Mouse (Mus musculus): Measurements from ENCODE around the gene Fkbp4. TPM values are rescaled to one million over a fixed set of nuclear protein-coding genes. Genes with fewer than 3 reads are reported as not detected.

The Fkbp4 gene
- polyA plus RNA-seq, 1 experiment from 2014 or later: 80.2 TPM

GRCm38 (mm10) chr6:128423496-128424268 is 14.8 kb downstream of the Fkbp4 start:
- no peaks in the 10 kb centered on the region; the same call in none of the 2 replicates for H3K4me1 ChIP-seq (ENCODE audit: insufficient read depth)
- peak overlapping the region; percentile 74 for H3K9ac ChIP-seq (replicated peaks)
- TF ChIP-seq CTCF (IDR thresholded peaks at IDR 0.05; ENCODE audit: low read depth): no peak
- TF ChIP-seq EP300 (IDR thresholded peaks at IDR 0.05; ENCODE audit: low read depth): no peak; the same call in 1 of the 2 replicates
- peak overlapping the region; percentile 81 for H3K4me2 ChIP-seq (ENCODE audit: low read depth, low read length)
- no peaks in the 10 kb centered on the region for H3K27me3 ChIP-seq (ENCODE audit: insufficient read depth, low read length)
- DNase-seq (no peak), ATAC-seq (peak; percentile 42)
- WGBS (ENCODE audit: insufficient replicate concordance): 29% methylated on average over 14 of the region's 16 CpGs
- H3K36me3 ChIP-seq (replicated peaks; ENCODE audit: insufficient read depth, low read length): peaks cover 2% of the 10 kb centered on the region; the same call in 1 of the 2 replicates
- H3K4me3 ChIP-seq (ENCODE audit: low read depth, low read length): peak overlapping the region; percentile 69
- H3K9me3 ChIP-seq (ENCODE audit: low read length): no peaks in the 10 kb centered on the region
- H3K27ac ChIP-seq (ENCODE audit: low read depth): peak overlapping the region; percentile 91

GRCm38 (mm10) chr6:128421480-128421879 is 17.0 kb downstream of the Fkbp4 start:
- 88% methylated on average over 3 of the region's 3 CpGs for WGBS (ENCODE audit: insufficient replicate concordance)
- no peaks in the 10 kb centered on the region; the same call in none of the 2 replicates for H3K4me1 ChIP-seq (ENCODE audit: insufficient read depth)
- no peaks in the 10 kb centered on the region for H3K27me3 ChIP-seq (ENCODE audit: insufficient read depth, low read length)
- no peak for DNase-seq
- no peak for TF ChIP-seq CTCF (IDR thresholded peaks at IDR 0.05; ENCODE audit: low read depth)
- TF ChIP-seq EP300 (IDR thresholded peaks at IDR 0.05; ENCODE audit: low read depth): no peak
- no peaks in the 10 kb centered on the region for H3K36me3 ChIP-seq (replicated peaks; ENCODE audit: insufficient read depth, low read length)
- no peak for ATAC-seq
- H3K4me2 ChIP-seq (ENCODE audit: low read depth, low read length): no peak overlapping the region
- no peak overlapping the region for H3K27ac ChIP-seq (ENCODE audit: low read depth)
- no peaks in the 10 kb centered on the region for H3K9me3 ChIP-seq (ENCODE audit: low read length)
- no peak overlapping the region for H3K9ac ChIP-seq (replicated peaks)
- H3K4me3 ChIP-seq (ENCODE audit: low read depth, low read length): no peak overlapping the region

- no peak for TF ChIP-seq CTCF (IDR thresholded peaks at IDR 0.05; ENCODE audit: low read depth)
- TF ChIP-seq EP300 (IDR thresholded peaks at IDR 0.05; ENCODE audit: low read depth): no peak
- H3K9me3 ChIP-seq (ENCODE audit: low read length): no peaks in the 10 kb centered on the region
- H3K4me3 ChIP-seq (ENCODE audit: low read depth, low read length): no peak overlapping the region
- H3K27me3 ChIP-seq (ENCODE audit: insufficient read depth, low read length): no peaks in the 10 kb centered on the region
- H3K4me2 ChIP-seq (ENCODE audit: low read depth, low read length): no peak overlapping the region
- no peaks in the 10 kb centered on the region; the same call in none of the 2 replicates for H3K4me1 ChIP-seq (ENCODE audit: insufficient read depth)
- no peaks in the 10 kb centered on the region for H3K36me3 ChIP-seq (replicated peaks; ENCODE audit: insufficient read depth, low read length)
- ATAC-seq (no peak), DNase-seq (no peak)
- WGBS (ENCODE audit: insufficient replicate concordance): 66% methylated on average over 2 of the region's 2 CpGs
- H3K27ac ChIP-seq (ENCODE audit: low read depth): no peak overlapping the region
- H3K9ac ChIP-seq (replicated peaks): no peak overlapping the region
Observed at GRCm38 (mm10) chr6:128421036-128421435, 17.4 kb downstream of the Fkbp4 start.

- no peaks in the 10 kb centered on the region for H3K4me1 ChIP-seq (ENCODE audit: insufficient read depth)
- H3K27me3 ChIP-seq (ENCODE audit: insufficient read depth, low read length): no peaks in the 10 kb centered on the region
- no peak for ATAC-seq
- no peaks in the 10 kb centered on the region for H3K9me3 ChIP-seq (ENCODE audit: low read length)
- H3K27ac ChIP-seq (ENCODE audit: low read depth): no peak overlapping the region
- TF ChIP-seq CTCF (IDR thresholded peaks at IDR 0.05; ENCODE audit: low read depth): no peak
- TF ChIP-seq EP300 (IDR thresholded peaks at IDR 0.05; ENCODE audit: low read depth): no peak
- no peak overlapping the region for H3K4me2 ChIP-seq (ENCODE audit: low read depth, low read length)
- WGBS (ENCODE audit: insufficient replicate concordance): 64% methylated on average over 1 of the region's 1 CpGs
- no peaks in the 10 kb centered on the region; the same call in 1 of the 2 replicates for H3K36me3 ChIP-seq (replicated peaks; ENCODE audit: insufficient read depth, low read length)
- H3K9ac ChIP-seq (replicated peaks): no peak overlapping the region
- no peak for DNase-seq
- no peak overlapping the region for H3K4me3 ChIP-seq (ENCODE audit: low read depth, low read length)
Observed at GRCm38 (mm10) chr6:128418076-128418475, 20.4 kb downstream of the Fkbp4 start.

GRCm38 (mm10) chr6:128416169-128416568 is 22.3 kb downstream of the Fkbp4 start:
- no peak for ATAC-seq
- Histone ChIP-seq H3K4me3 (ENCODE audit: low read depth, low read length) (no peak overlapping the region), H3K27ac (ENCODE audit: low read depth) (no peak overlapping the region), H3K4me2 (ENCODE audit: low read depth, low read length) (no peak overlapping the region), H3K36me3 (replicated peaks; ENCODE audit: insufficient read depth, low read length) (peaks cover 15% of the 10 kb centered on the region), H3K27me3 (ENCODE audit: insufficient read depth, low read length) (no peaks in the 10 kb centered on the region), H3K4me1 (ENCODE audit: insufficient read depth) (no peaks in the 10 kb centered on the region), H3K9ac (replicated peaks) (no peak overlapping the region), H3K9me3 (ENCODE audit: low read length) (no peaks in the 10 kb centered on the region)
- WGBS (ENCODE audit: insufficient replicate concordance): 86% methylated on average over 5 of the region's 5 CpGs
- DNase-seq: no peak
- TF ChIP-seq CTCF (IDR thresholded peaks at IDR 0.05; ENCODE audit: low read depth) (no peak), EP300 (IDR thresholded peaks at IDR 0.05; ENCODE audit: low read depth) (no peak)

GRCm38 (mm10) chr6:128411115-128411514 is 27.4 kb downstream of the Fkbp4 start:
- DNase-seq (peak; percentile 84), ATAC-seq (peak; percentile 48; the same call in 1 of the 2 replicates)
- peak; percentile 96 for TF ChIP-seq CTCF (IDR thresholded peaks at IDR 0.05; ENCODE audit: low read depth)
- no peak for TF ChIP-seq EP300 (IDR thresholded peaks at IDR 0.05; ENCODE audit: low read depth)
- H3K4me3 ChIP-seq (ENCODE audit: low read depth, low read length): no peak overlapping the region
- 14% methylated on average over 3 of the region's 3 CpGs for WGBS (ENCODE audit: insufficient replicate concordance)
- H3K27me3 ChIP-seq (ENCODE audit: insufficient read depth, low read length): no peaks in the 10 kb centered on the region
- H3K4me2 ChIP-seq (ENCODE audit: low read depth, low read length): no peak overlapping the region
- H3K9me3 ChIP-seq (ENCODE audit: low read length): no peaks in the 10 kb centered on the region
- H3K27ac ChIP-seq (ENCODE audit: low read depth): no peak overlapping the region
- H3K9ac ChIP-seq (replicated peaks): no peak overlapping the region
- no peaks in the 10 kb centered on the region for H3K4me1 ChIP-seq (ENCODE audit: insufficient read depth)
- peaks cover 23% of the 10 kb centered on the region for H3K36me3 ChIP-seq (replicated peaks; ENCODE audit: insufficient read depth, low read length)
